Mouse (Mus musculus): ENCODE results near the gene Ezh1. TPM values are rescaled to one million over a fixed set of nuclear protein-coding genes. Genes with fewer than 3 reads are reported as not detected.
A peak's percentile ranks its signal among the peaks of the same experiment; 100 is the strongest.

Gene Ezh1
- total RNA-seq, 2 experiments from 2014 or later = 65.9 to 77.2 TPM

DNA sequence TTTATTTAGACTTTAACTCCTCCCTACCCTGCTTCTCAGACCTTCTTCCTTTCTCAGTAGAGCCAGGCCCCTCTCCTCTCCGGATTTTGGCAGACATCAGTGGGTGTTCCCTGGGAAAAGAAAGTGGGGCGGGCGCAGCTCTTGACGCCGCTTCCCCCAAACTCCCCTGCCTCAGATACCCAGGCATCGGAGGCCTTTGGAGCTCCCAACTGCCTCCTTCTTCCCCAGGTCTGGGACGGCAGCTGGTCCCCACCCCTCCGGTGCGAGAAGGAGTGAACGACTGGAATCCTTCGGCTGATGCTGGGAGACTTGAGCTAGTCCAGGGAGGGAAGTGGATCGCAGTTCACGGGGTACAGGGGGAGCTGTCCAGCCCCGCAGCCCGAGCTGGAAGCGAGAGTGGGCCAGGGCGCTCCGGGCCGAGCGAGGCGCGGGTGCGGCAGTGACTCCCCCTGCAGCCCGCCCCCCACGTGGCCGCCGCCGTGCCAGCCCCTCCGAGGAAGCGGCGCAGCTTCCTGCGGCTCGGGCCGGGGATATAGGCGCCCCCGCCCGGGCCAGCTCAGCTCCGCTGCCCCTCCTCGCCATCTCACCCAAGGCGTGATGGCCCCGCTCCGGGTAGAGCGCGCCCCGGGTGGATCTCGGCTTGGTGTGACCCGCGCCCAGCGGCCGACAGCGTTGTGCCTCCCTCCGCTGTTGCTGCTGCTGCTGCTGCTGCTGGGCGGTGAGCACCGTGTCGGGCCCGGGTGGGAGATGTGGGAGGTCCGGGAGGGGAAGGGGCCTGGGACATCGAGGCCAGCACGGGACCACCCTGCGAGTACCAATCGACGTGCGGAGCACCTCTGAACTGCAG lies 19.8 kb upstream of the Ezh1 start, which contains the start of gene Ramp2:
Gene Ramp2 (plus strand): TSS at position 174 of the 847 bp plus-strand sequence.
- peak; percentile 60 to 66 for DNase-seq

DNA sequence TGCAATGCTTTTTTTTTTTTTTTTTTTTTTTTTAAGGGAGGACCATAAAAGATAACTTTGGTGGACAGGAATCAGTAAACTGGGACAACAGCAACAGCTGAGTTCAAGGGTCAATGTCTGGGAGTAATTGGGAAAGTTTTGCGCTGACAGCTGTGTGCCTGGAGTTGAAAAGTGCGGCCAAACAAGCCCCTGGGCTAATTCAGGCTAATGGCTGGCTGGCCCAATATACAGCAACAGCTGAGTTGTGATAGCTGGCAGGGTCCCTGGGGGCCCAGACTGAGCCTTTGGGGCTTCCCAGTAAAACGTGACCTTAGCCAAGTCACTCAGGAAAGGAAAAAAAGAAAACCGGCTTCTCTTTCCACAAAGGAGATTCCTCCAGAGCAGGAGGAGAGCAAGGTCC lies 18.8 kb upstream of the Ezh1 start:
- DNase-seq = no peak

DNA sequence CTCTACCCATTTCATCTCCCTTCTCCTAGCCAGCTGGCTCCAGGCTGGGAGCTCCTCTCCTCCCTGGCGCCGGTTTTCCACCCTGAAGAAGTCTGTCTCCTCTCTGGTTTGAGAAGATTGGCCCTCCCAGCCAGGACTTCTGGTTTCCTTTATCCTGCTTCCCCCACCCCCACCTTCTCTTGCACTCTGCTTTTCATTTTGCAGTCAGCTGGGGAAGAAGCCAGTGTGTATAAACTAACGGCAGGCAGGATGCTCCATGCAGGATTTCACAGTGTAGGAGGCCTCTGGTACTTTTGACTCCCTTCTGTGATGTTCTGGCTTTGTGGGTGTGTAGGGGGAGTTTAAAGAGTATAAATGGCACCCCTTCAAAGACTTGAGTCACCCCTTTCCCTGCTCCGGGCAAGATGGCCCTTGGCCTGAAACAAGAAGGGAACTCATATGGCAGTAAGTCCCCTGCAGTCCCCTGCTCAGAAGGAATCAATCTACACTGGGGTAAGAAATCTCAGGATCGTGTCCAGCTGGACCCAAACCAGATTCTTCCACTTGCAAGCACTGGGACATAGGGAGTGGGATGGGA lies 11.9 kb upstream of the Ezh1 start:
- DNase-seq = peak; percentile 33 to 55

DNA sequence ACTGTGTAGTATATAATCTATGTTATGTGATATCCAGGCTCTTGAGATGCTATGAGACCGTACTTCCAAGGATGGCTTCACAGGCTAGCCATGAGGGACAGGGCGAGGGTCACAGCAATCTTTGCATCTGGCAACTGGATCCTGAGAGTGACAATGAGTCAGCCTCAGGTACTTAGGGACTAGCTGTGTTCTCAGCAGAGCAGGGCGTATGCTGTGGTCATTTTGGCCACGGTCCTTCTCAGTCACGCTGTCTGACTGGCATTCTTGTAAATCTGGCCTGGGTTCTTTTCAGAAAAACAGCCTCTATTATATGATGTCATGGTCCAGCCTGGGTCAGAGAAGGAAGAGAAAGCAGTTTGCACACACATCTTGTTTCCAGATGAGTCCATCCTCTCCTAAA lies 10.5 kb upstream of the Ezh1 start:
- DNase-seq = no peak

DNA sequence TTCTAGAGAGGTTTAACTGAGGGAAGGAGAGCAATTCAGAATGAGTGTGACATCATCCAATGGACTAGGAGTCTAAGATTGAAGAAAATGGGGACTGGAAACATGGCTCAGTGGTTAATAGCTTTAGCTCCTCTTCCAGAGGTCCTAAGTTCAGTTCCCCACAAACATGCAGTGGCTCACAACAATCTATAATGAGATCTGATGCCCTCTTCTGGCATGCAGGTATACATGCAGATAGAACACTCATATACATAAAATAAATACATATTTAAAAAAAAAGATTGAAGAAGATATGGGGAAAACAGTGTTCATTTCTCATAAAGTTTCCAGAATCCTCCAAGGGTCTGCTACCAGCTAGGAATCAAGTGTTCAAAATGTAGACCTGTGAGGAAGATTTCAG lies 9.2 kb upstream of the Ezh1 start:
- DNase-seq = no peak

DNA sequence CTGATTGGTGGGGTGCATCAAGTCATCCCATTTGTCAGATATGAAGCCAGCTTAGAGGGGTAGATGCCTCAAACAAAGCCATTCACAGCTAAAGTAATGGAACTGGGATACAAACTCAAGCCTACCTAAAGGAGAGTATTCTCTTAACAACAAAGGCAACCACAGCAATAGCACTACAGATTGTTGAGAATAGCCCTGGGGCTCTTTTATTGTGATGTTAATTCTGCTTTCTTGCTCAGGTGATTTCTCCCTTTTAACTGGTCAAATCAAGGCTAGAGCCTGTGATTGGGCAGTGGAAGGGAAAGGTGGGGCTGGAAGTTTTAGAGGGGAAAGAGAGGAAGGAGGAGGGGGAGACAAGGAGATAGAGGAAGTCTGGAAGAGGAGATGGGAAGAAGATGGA lies 7.9 kb upstream of the Ezh1 start:
- no peak for DNase-seq

DNA sequence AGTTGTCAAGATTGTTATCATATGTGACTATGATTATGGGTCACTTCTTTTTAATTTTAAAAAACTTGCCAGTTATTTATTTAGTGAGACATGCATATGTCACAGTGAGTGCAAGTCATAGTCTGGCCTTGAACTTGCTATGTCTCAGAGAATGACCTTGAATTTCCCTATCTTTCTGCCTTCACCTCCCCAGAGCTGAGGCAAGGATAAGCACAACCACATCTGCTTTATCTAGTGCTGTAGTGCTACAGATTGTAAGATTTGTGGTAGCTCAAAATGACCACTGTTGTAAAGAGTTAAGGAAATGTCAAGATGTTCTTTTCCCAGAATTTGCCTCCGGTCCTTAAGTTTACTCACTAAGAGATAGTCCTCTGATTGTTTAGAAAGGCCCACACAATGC lies 7.0 kb upstream of the Ezh1 start:
- no peak for DNase-seq

DNA sequence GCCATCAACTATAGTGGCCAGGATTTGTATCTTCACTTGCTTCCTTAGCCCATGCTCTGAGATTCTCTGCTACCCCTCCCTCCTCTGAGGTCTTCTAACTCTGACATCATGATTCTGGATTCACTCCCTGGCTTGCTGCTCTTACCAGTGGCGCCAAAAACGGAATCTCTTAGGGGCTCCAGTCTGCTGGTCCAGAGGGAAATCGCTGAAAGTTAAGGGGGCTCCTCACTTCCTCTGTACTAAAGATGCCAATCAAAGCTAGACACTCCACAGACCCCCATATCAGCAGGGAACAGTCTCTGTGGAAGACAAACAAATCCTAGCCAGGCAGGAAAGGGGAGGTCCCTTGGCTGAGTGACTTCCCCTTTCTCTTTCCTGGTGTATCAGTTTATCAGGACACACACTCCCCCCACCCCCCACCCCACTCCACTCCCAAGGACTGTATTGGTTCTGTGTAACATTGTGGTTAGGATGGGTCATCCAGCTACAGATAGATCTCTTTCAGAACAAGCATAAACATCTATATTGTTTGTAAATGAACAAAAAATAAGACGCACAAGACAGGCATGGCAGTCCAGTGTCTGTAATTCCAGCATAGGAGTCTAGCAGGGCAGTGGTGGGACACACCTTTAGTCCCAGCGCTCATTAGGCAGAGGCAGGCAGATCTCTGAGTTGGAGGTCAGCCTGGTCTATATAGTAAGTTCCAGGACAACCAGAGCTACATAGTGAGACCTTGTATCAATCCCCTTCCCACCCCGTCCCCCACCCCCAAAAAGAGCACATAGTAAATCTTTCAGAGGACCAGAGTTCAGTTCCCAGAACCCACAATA lies 6.0 kb upstream of the Ezh1 start:
- DNase-seq = no peak

DNA sequence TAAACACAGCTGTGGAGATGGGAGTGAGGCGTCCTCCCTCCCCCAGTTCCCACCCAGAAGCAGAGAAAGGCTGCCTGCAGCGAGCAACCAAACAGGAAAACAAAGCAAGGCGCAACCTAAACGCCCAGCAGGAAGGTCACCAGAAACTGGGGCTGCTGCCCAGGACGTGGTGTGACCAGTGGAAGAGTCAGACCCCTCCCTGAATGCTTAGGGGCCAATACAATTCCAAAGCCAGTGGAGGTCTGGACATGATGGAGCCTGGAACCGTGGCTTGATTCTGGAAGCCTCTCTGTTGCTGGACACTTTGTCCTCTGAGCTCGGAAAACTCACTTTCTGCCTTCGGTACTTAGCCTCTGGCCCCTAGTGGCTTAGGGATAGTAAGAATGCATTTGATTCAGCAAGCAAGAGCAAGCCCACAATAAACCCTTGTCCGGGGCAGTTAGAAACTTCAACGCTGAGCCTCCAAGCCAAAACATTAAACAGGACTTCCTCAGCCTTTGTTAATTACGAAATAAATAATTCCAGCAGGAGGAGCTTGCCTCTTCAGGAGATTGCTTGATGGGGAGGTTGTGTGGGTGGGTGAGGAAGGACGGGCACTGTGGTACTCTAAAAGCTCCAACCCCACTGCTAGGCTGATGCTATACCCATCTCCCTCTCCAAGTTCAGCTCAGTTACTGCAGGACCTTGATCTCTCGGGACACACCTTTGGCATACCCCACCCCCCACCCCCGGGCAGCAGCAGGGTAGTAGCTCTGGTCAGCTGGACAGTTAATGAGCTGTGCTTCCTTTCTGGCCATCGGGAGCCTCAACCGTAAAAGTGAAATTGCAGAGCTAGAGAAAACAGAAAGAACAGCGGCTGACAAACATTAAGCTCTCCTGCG lies 5.0 kb upstream of the Ezh1 start:
- peak in 1 of 2 experiments; percentile 27 for DNase-seq

DNA sequence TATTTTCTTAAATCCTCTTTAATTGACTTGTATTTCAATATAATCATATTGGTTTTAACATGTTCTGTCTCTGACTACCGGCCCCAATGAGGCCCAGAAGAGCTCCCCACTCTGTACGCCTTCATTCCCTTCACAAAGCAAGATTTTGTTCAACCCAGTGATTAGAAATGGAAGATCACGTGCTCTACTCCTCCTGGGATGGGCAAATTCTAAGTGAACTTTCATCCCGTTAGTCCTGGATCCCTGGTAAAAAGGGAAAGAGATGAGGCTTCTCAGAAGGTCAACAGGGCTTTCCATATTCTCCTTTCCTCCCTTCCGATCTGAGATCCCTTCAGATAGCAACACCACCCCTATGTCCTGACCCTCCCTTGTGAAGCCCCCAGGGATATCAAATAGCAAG lies 4.3 kb upstream of the Ezh1 start:
- no peak for DNase-seq

DNA sequence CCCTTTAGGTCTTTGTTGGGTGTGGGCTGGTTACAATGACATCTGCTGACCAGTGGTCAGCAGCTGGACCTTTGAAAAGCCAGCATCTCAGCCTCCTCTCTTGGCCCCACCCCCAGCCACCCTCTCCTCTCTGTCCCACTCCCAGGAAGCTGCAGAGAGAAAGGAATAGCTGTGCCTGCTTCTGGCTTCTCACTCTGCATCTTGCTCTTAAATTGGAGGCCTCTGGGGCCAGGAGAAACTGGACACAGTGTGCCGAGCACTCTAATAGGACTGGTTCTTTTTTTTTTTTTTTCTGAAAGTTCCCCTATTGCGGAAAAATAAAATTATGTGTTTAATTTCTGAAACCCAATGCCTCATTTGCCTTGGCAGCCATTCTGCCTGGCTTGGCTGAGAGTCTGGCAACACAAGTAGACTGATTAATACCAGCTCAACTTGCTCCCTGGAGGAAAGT lies 3.8 kb upstream of the Ezh1 start:
- no peak for DNase-seq

DNA sequence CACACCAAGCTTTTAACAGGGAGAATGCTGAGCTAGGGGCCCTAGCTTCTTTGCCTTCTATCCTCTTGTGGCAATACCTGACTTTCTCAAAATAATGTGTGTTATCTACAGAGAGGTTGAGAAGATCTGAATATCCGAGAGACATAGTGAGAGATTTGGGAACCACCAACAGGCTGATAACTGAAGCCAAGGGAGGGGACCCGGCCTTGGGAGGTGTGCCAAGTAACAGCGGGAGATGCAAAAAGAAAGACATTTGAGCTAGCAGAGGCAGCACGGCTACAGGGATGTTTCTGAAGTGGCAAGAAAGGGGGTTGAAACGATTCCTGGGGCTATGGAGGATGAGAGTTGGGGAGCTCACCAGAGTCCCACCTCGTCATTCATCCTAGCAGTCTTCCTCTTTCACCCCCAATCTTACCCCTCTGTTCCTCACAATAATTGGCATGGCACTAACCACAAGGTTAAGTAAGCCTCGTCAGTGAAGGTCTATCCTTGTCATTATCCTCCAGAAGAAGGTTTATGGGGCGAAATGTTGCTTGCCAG lies 3.2 kb upstream of the Ezh1 start:
- no peak for DNase-seq

DNA sequence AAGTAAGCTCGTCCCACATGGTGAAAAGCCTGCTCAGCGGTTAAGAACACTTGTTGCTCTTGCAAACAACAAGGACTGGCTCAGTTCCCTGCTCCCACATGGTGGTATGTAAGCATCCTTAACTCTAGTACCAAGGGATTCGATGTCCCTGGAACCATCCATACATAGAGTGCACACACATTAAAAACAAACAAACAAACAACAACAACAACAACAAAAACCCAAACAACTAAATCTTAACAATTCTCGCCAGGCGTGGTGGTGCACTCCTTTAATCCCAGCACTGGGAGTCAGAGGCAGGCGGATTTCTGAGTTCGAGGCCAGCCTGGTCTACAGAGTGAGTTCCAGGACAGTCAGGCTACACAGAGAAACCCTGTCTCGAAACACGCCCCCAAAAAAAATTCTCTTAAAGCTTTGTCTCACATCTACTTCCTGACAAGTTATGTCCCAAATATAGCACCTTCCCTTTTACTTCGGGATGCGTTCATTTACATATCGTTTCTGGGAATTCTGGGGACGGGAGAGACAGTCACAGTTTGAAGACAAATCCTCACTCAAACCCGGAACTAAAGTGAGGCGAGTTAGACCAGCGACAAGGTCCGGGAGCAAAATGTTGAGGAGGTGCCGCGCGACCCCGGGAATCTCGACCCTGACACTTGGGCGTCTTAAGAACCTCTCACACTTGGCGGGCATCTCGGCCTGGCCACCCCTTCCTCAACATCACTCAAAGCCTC lies 765 bp downstream of the Ezh1 start:
- no peak for DNase-seq

DNA sequence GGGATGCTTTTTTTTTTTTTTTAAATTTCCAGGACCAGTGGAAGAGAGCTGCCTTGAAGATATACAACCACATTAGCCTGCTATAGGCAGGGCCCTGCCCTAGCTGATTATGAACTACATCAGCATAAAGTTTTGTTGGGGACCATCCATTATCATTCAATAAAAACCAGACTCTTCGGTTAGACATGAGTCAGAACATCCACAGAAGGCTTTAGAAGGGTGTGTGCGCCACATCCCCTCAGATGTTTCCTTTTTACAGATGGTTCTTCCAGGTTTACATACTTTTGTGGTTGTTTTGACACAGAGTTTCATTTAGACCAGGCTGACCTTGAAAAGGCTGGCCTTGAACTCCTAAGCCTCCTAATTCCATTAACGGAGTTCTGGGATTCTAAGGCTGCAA lies 1.9 kb downstream of the Ezh1 start:
- no peak for DNase-seq

DNA sequence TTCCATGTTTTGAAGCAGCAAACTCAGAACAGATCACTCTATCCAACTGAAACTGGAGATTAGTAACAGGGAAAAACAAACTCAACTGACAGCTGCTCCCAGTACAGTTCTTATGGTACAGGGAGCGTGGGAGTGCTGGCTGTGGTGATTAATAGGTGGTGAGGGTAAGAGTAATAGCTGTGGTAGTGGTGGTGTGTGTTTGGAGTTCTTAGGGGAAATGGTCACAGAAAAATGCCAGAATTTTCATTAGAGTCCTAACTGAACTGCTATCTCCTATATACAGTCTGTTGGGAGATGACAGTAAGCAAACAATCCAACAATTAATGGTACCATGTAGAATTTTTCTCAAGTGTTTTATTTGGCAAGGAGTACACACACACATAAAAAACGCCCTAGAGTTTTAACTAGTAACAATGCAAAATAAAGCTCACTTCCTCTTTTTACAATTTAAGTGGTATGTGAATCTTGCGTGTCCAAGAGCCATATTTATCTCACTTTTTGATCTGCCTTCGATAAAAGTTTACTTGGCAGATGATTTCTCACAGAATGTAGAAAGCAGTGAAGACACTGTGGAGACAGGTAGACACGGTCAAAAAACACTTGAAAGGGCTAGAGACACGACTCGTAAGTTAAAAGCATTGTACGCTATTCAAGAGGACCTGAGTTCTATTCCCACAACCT lies 4.8 kb downstream of the Ezh1 start:
- no peak for DNase-seq

DNA sequence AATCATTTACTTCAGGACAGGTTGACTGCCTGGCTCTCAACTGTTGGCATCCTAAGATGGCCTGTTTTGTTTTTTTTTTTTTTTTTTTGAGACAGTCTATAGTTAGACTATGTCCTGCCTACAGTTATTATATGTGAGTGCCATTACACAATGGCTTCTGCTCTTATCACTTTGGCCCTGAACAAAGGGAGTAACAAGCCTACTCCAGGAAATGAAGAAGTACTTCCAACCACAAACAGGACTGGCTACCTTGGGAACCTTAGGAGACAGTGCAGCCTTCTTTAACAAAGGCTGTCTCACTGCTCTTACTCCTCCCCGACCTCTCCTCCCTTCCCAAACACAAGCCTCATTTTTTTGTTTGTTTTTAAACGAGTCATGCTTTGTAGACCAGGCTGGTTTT lies 5.4 kb downstream of the Ezh1 start:
- DNase-seq = no peak

DNA sequence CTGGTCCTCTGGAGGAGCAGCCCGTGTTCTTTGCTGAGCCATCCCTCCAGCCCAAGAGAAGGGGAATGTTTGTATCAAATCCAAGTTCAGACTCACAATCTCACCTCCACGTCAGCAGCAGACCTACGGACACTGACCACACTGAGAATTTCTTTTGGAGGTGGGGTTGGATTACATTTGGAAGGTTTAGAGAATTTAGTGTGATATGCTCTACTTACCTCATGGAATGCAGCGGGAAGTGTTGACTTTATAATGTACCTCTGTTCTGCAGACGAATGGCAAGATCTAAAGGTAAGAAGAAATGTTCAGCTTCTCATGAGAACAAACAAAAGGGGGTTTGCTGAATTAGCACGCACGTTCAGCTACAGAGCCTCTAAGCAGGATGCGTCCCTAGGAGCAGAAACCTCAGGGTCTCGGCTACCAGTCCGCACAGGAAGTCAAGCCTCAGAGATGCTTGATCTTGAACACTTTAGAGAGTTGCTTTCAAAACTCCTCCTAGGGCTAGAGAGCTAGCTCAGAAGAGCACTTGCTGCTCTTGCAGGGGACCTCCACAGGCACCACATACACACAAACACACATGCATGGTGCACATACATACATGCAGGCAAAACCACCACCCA lies 7.7 kb downstream of the Ezh1 start:
- no peak for DNase-seq

DNA sequence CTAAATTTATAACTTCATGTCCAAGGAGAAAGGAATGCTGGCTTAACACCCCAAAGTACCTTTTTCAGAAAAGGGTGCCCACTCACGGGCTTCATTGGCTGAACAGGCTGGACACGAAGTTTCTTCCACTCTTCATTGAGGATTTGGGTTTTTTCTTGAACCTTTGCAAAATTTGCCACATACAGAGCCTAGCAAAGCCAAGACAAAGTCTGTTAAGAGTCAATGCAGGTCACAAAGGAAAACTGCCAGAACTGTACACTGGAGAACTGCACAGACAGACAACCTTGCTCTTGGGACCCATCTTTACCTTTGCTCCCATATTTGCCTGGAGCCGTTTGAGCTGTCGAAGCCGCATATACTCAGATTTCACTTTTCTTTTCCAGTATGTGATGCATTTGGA lies 9.3 kb downstream of the Ezh1 start:
- no peak for DNase-seq

DNA sequence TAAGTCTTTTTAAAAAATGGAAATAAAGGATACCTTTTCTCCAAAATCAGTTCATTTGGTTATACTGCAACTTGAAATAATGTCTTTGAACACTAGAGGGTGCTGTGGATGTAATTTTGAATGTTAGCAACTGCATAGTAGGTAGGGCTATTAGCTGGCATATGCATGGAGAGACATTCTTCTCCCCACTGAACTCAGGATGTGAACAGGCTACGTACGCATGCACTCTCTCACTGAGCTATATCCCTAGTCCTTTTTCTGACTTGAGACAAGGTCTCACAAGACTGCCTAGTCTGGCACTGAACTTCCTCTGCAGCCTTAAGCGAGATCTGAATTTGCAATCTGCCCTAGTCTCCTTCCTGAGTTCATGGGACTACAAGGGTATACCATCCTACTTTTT lies 14.3 kb downstream of the Ezh1 start:
- no peak for DNase-seq

DNA sequence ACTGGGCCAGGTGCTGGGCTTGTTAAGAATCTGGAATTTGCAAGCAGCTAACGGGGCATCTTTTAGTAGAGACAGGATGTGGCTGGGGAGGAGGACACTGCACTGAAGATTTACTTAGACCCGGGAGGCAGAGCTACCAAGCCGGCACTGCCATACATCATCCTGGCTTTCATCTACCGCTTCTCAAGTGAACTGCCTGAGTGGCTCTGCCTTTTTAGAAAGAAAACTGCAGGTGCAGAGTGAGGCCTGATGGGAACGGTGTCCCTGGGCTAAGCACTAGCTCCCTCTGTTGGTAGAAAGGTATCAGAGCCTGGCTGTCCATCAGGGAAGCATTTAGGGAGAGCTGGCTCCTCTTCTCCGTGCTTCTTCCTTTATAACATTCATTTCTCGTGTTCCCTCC lies 25.3 kb downstream of the Ezh1 start:
- no peak for DNase-seq

All from layer of hippocampus, postnatal 36 days (tissue).